9 mouse cellular contexts compared by ENCODE assay signal in genomic region chr10:14046171-14046651, GRCm38 (mm10).
A peak's percentile ranks its signal among the peaks of the same experiment; 100 is the strongest.
DNase-seq lines count a peak whose midpoint lies in the region; ATAC-seq and TF ChIP-seq lines count a peak whose summit lies in the region.
"Had no signal": no experiment of that assay in that cellular context is flagged by ENCODE, and none has a peak within 500 bp of the region (broad histone marks: within the 10 kb centered on the region; RNA-seq: fewer than 3 reads in every experiment).

No protein-coding gene starts in this region.

- no peaks in the 10 kb centered on the region for H3K9me3 ChIP-seq in kidney, embryonic 15.5 days (replicated peaks)
- H3K9me3 ChIP-seq in midbrain, embryonic 15.5 days: no peaks in the 10 kb centered on the region

- H3K36me3 ChIP-seq in kidney, embryonic 15.5 days: no peaks in the 10 kb centered on the region
- no peaks in the 10 kb centered on the region for H3K36me3 ChIP-seq in midbrain, embryonic 15.5 days (replicated peaks)

- 25% methylated on average over 4 of the region's 4 CpGs for WGBS in cerebellum, adult 2 months
- 17% methylated on average over 4 of the region's 4 CpGs for WGBS in kidney, embryonic 15.5 days
- 8% methylated on average over 4 of the region's 4 CpGs for WGBS in midbrain, embryonic 15.5 days

- no peak for TF ChIP-seq CTCF in cerebellum, adult 2 months (IDR thresholded peaks at IDR 0.05; ENCODE audit: borderline replicate concordance, insufficient read depth, low read depth, low read length)

- no peak overlapping the region for H3K4me3 ChIP-seq in cerebellum, adult 2 months (replicated peaks; ENCODE audit: insufficient read depth, low read depth, low read length)
- H3K4me3 ChIP-seq in kidney, embryonic 15.5 days (replicated peaks): no peak overlapping the region
- no peak overlapping the region for H3K4me3 ChIP-seq in midbrain, embryonic 15.5 days
- H3K4me3 ChIP-seq: erythroblast, embryonic 14.5 days had no signal

- intact Hi-C loops in left cerebral cortex, postnatal 10 days (cut with DNase I): loop anchor here (5.0 kb wide), 1 partner anchor 79 kb away; the partner anchor contains the start of gene Hivep2

- ATAC-seq in kidney, embryonic 15.5 days (replicated peaks; ENCODE audit: low FRiP score): no peak
- ATAC-seq in midbrain, embryonic 15.5 days (replicated peaks): peak; percentile 30; the same call in 1 of the 2 replicates

- no peak overlapping the region for H3K9ac ChIP-seq in kidney, embryonic 15.5 days
- no peak overlapping the region for H3K9ac ChIP-seq in midbrain, embryonic 15.5 days

- peak overlapping the region; percentile 39; the same call in 1 of the 2 replicates for H3K27ac ChIP-seq in cerebellum, adult 2 months (ENCODE audit: insufficient read depth, low read length)
- H3K27ac ChIP-seq in kidney, embryonic 15.5 days: peak overlapping the region; percentile 33
- H3K27ac ChIP-seq in midbrain, embryonic 15.5 days: no peak overlapping the region; the same call in 1 of the 2 replicates

- peaks cover 42% of the 10 kb centered on the region for H3K4me1 ChIP-seq in cerebellum, adult 2 months (ENCODE audit: control insufficient read depth, insufficient read depth, low read length)
- H3K4me1 ChIP-seq in kidney, embryonic 15.5 days: peaks cover 47% of the 10 kb centered on the region
- H3K4me1 ChIP-seq in midbrain, embryonic 15.5 days: peaks cover 3% of the 10 kb centered on the region

- TF ChIP-seq POLR2A in cerebellum, adult 2 months (IDR thresholded peaks at IDR 0.05; ENCODE audit: borderline replicate concordance, insufficient read depth, low read length): no peak

- peak in 1 of 2 experiments; percentile 14 for DNase-seq in cerebellum, adult 2 months
- DNase-seq in cerebellum, postnatal 36 days: no peak
- DNase-seq in kidney, postnatal 14 days: no peak
- peak; percentile 40 for DNase-seq in brain, adult 2 months (ENCODE audit: low read depth, low spot score)
- DNase-seq in spleen, postnatal 36 days (ENCODE audit: low spot score in 2 of 2): no peak
- DNase-seq in left cerebral cortex, postnatal 10 days (ENCODE audit: extremely low spot score in 1 of 2, low spot score in 2 of 2): no peak

- H3K27me3 ChIP-seq in cerebellum, adult 2 months (ENCODE audit: control insufficient read depth, insufficient read depth, low read length): no peaks in the 10 kb centered on the region
- H3K27me3 ChIP-seq in kidney, embryonic 15.5 days: no peaks in the 10 kb centered on the region
- H3K27me3 ChIP-seq in midbrain, embryonic 15.5 days (replicated peaks): no peaks in the 10 kb centered on the region

- no peak overlapping the region for H3K4me2 ChIP-seq in kidney, embryonic 15.5 days
- no peak overlapping the region for H3K4me2 ChIP-seq in midbrain, embryonic 15.5 days
